Comparison of ENCODE assay signal across 18 mouse cellular contexts in the genomic region with DNA sequence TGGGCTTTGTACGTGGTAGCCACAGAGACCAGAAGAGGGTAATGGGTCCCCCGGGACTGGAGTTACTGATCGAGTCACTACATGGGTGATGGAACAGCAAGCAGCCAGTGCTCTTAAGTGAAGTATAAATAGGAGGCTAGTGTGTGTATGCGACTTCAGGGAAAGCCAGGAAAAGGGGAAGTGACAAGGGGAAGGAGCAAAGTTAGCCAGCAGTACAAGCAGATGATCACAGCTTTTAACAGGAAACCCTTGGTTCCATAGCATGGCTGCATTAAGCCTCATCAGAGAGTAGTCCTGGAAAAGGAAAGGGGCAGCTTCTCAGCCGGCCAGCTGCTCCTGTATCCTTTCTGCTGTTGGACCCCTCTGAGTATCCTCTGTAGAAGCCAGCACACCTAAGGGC. TPM values are rescaled to one million over a fixed set of nuclear protein-coding genes. Genes with fewer than 3 reads are reported as not detected.
DNase-seq lines count a peak whose midpoint lies in the region; ATAC-seq lines count a peak whose summit lies in the region.
"Had no signal": no experiment of that assay in that cellular context is flagged by ENCODE, and none has a peak within 500 bp of the region (broad histone marks: within the 10 kb centered on the region; RNA-seq: fewer than 3 reads in every experiment).

No protein-coding gene starts in this region.

- H3K27ac ChIP-seq in embryonic facial prominence, embryonic 12.5 days: no peak overlapping the region
- H3K27ac ChIP-seq in embryonic facial prominence, embryonic 10.5 days (replicated peaks): no peak overlapping the region
- H3K27ac ChIP-seq in macrophage: peak overlapping the region; percentile 48
- no peak overlapping the region for H3K27ac ChIP-seq in midbrain, embryonic 10.5 days (replicated peaks)
- H3K27ac ChIP-seq: forebrain, embryonic 13.5 days; hindbrain, embryonic 12.5 days had no signal

- no peaks in the 10 kb centered on the region for H3K9me3 ChIP-seq in embryonic facial prominence, embryonic 12.5 days
- H3K9me3 ChIP-seq in embryonic facial prominence, embryonic 10.5 days: no peaks in the 10 kb centered on the region
- H3K9me3 ChIP-seq in megakaryocyte, embryonic 14.5 days: no peaks in the 10 kb centered on the region
- no peaks in the 10 kb centered on the region for H3K9me3 ChIP-seq in midbrain, embryonic 10.5 days (replicated peaks)
- H3K9me3 ChIP-seq: forebrain, embryonic 13.5 days; heart, embryonic 12.5 days; hindbrain, embryonic 12.5 days had no signal

- H3K4me2 ChIP-seq in embryonic facial prominence, embryonic 12.5 days (replicated peaks): no peak overlapping the region
- H3K4me2 ChIP-seq: forebrain, embryonic 13.5 days; heart, embryonic 12.5 days; hindbrain, embryonic 12.5 days had no signal

- peak overlapping the region; percentile 1; the same call in 1 of the 2 replicates for H3K4me3 ChIP-seq in embryonic facial prominence, embryonic 12.5 days
- H3K4me3 ChIP-seq in embryonic facial prominence, embryonic 10.5 days: no peak overlapping the region
- H3K4me3 ChIP-seq in megakaryocyte, embryonic 14.5 days (replicated peaks): peak overlapping the region; percentile 42
- no peak overlapping the region for H3K4me3 ChIP-seq in macrophage (ENCODE audit: inconsistent target)
- no peak overlapping the region; the same call in 1 of the 2 replicates for H3K4me3 ChIP-seq in midbrain, embryonic 10.5 days
- H3K4me3 ChIP-seq: forebrain, embryonic 13.5 days; heart, embryonic 12.5 days; hindbrain, embryonic 12.5 days had no signal

- no peak for DNase-seq in embryonic facial prominence, embryonic 10.5 days (ENCODE audit: low spot score)
- peak; percentile 42 for DNase-seq in MN1 (ENCODE audit: low spot score)
- no peak for DNase-seq in left cerebral cortex, postnatal 14 days (ENCODE audit: low spot score in 2 of 2)
- no peak for DNase-seq in midbrain, embryonic 10.5 days (ENCODE audit: low spot score)
- DNase-seq: adrenal gland, postnatal 25 days; cerebellum, adult 2 months; cerebellum, postnatal 10 days; gastrocnemius, postnatal 36 days; heart, postnatal 36 days; kidney, adult 11 months had no signal

- H3K79me2 ChIP-seq in macrophage (ENCODE audit: inconsistent target): no peaks in the 10 kb centered on the region

- intact Hi-C loops in left cerebral cortex, postnatal 14 days (cut with DNase I): no loop called here

- peaks cover 15% of the 10 kb centered on the region for H3K36me3 ChIP-seq in embryonic facial prominence, embryonic 12.5 days
- peaks cover 23% of the 10 kb centered on the region for H3K36me3 ChIP-seq in embryonic facial prominence, embryonic 10.5 days (replicated peaks)
- peaks cover 20% of the 10 kb centered on the region for H3K36me3 ChIP-seq in megakaryocyte, embryonic 14.5 days (replicated peaks; ENCODE audit: low read length)
- H3K36me3 ChIP-seq in macrophage (ENCODE audit: inconsistent target): no peaks in the 10 kb centered on the region
- H3K36me3 ChIP-seq in midbrain, embryonic 10.5 days: peaks cover 23% of the 10 kb centered on the region

- H3K4me1 ChIP-seq in embryonic facial prominence, embryonic 12.5 days: peaks cover 19% of the 10 kb centered on the region
- H3K4me1 ChIP-seq in embryonic facial prominence, embryonic 10.5 days: peaks cover 44% of the 10 kb centered on the region
- peaks cover 70% of the 10 kb centered on the region for H3K4me1 ChIP-seq in megakaryocyte, embryonic 14.5 days
- H3K4me1 ChIP-seq in midbrain, embryonic 10.5 days: peaks cover 50% of the 10 kb centered on the region

- peaks cover 39% of the 10 kb centered on the region for H3K27me3 ChIP-seq in embryonic facial prominence, embryonic 12.5 days
- H3K27me3 ChIP-seq in embryonic facial prominence, embryonic 10.5 days (replicated peaks; ENCODE audit: low read depth, poor library complexity, severe bottlenecking): peaks cover 42% of the 10 kb centered on the region
- peaks cover 36% of the 10 kb centered on the region for H3K27me3 ChIP-seq in megakaryocyte, embryonic 14.5 days (replicated peaks)
- H3K27me3 ChIP-seq in midbrain, embryonic 10.5 days (ENCODE audit: low read depth, poor library complexity, severe bottlenecking): peaks cover 50% of the 10 kb centered on the region

- H3K9ac ChIP-seq in embryonic facial prominence, embryonic 12.5 days: no peak overlapping the region
- H3K9ac ChIP-seq: forebrain, embryonic 13.5 days; heart, embryonic 12.5 days; hindbrain, embryonic 12.5 days had no signal

- WGBS in embryonic facial prominence, embryonic 12.5 days: 90% methylated on average over 5 of the region's 5 CpGs
- WGBS in embryonic facial prominence, embryonic 10.5 days: 91% methylated on average over 5 of the region's 5 CpGs
- 45% methylated on average over 5 of the region's 5 CpGs for WGBS in macrophage (ENCODE audit: missing documents)
- 91% methylated on average over 5 of the region's 5 CpGs for WGBS in midbrain, embryonic 10.5 days

- ATAC-seq in embryonic facial prominence, embryonic 12.5 days (ENCODE audit: insufficient number of reproducible peaks, insufficient read depth, low FRiP score, low TSS enrichment): no peak
- no peak for ATAC-seq in megakaryocyte, adult 5-6 weeks (ENCODE audit: poor library complexity, severe bottlenecking)
- ATAC-seq: forebrain, embryonic 13.5 days; hindbrain, embryonic 16.5 days had no signal

RNA-seq across cellular contexts. Expression of gene Syngr3, which starts 2.6 kb away (rescaled TPM):
- 8.4 and 10.5 TPM in 2 replicates for polyA plus RNA-seq in embryonic facial prominence, embryonic 12.5 days (2016; fragmentation: Nextera tagmentation; extraction: Ambion mirVana)
- 6.0 and 8.1 TPM in 2 replicates for polyA plus RNA-seq in embryonic facial prominence, embryonic 10.5 days (2016; fragmentation: Nextera tagmentation; extraction: Ambion mirVana)
- polyA plus RNA-seq in megakaryocyte, embryonic 14.5 days (2012; ENCODE audit: insufficient read depth, low replicate concordance): 0.04 TPM in 1 of 2 replicates, not detected in the other
- not detected in 2 replicates for total RNA-seq in megakaryocyte, adult 5-6 weeks (2015)
- not detected in 2 replicates for total RNA-seq in megakaryocyte, adult 5-6 weeks (2017)
- total RNA-seq in macrophage (2018; cell fraction: chromatin; rRNA removed): under 1 TPM in 6 of 26 experiments, not detected in 20; 0.33 to 0.71 (median 0.49) TPM
- total RNA-seq in macrophage (2018; cell fraction: cytosol; rRNA removed): under 1 TPM in 24 of 26 experiments, not detected in 2; 0.06 to 0.65 (median 0.17) TPM
- total RNA-seq in macrophage (2018; cell fraction: nucleus; rRNA removed): 1 to 10 TPM in 3 of 26 experiments, under 1 TPM in 10, not detected in 13; 0.28 to 2.1 (median 0.72) TPM
- polyA plus RNA-seq in macrophage (2018): 0.14 to 0.76 TPM (median 0.19 TPM) in 3 replicates
- total RNA-seq in left cerebral cortex, postnatal 14 days (2021): 100 to 1,000 TPM; 228 to 245 TPM
- 10.3 and 16.1 TPM in 2 replicates for polyA plus RNA-seq in midbrain, embryonic 10.5 days (2016; fragmentation: Nextera tagmentation; extraction: Ambion mirVana)
- total RNA-seq: gastrocnemius, postnatal 36 days had no signal

RNA-seq across cellular contexts. Expression of gene Gfer, which starts 3.6 kb away (rescaled TPM):
- 47.9 and 48.0 TPM in 2 replicates for polyA plus RNA-seq in embryonic facial prominence, embryonic 12.5 days (2016; fragmentation: Nextera tagmentation; extraction: Ambion mirVana)
- polyA plus RNA-seq in embryonic facial prominence, embryonic 10.5 days (2016; fragmentation: Nextera tagmentation; extraction: Ambion mirVana): 48.9 and 52.3 TPM in 2 replicates
- 47.3 and 53.9 TPM in 2 replicates for polyA plus RNA-seq in megakaryocyte, embryonic 14.5 days (2012; ENCODE audit: insufficient read depth, low replicate concordance)
- total RNA-seq in megakaryocyte, adult 5-6 weeks (2015): 18.1 and 21.8 TPM in 2 replicates
- 31.6 and 36.2 TPM in 2 replicates for total RNA-seq in megakaryocyte, adult 5-6 weeks (2017)
- total RNA-seq in macrophage (2018; cell fraction: chromatin; rRNA removed): 10 to 100 TPM in 7 of 26 experiments, 1 to 10 TPM in 18, under 1 TPM in 1; 0.97 to 14.5 (median 5.4) TPM
- 10 to 100 TPM; 10.6 to 30.4 (median 22.3) TPM for total RNA-seq in macrophage (2018; cell fraction: cytosol; rRNA removed)
- 10 to 100 TPM in 12 of 26 experiments, 1 to 10 TPM in 14; 2.8 to 25.4 (median 9.4) TPM for total RNA-seq in macrophage (2018; cell fraction: nucleus; rRNA removed)
- polyA plus RNA-seq in macrophage (2018): 16.2 to 28.0 TPM (median 20.3 TPM) in 3 replicates
- total RNA-seq in left cerebral cortex, postnatal 14 days (2021): 10 to 100 TPM; 19.0 to 19.1 TPM
- polyA plus RNA-seq in midbrain, embryonic 10.5 days (2016; fragmentation: Nextera tagmentation; extraction: Ambion mirVana): 52.3 and 58.5 TPM in 2 replicates

RNA-seq across cellular contexts. Expression of gene Noxo1, which starts 3.6 kb away (rescaled TPM):
- polyA plus RNA-seq in embryonic facial prominence, embryonic 12.5 days (2016; fragmentation: Nextera tagmentation; extraction: Ambion mirVana): 3.0 and 5.5 TPM in 2 replicates
- 0.72 and 1.9 TPM in 2 replicates for polyA plus RNA-seq in embryonic facial prominence, embryonic 10.5 days (2016; fragmentation: Nextera tagmentation; extraction: Ambion mirVana)
- polyA plus RNA-seq in megakaryocyte, embryonic 14.5 days (2012; ENCODE audit: insufficient read depth, low replicate concordance): 1.5 and 2.1 TPM in 2 replicates
- total RNA-seq in megakaryocyte, adult 5-6 weeks (2015): 1.5 and 1.7 TPM in 2 replicates
- total RNA-seq in megakaryocyte, adult 5-6 weeks (2017): 0.62 and 1.9 TPM in 2 replicates
- total RNA-seq in macrophage (2018; cell fraction: chromatin; rRNA removed): 10 to 100 TPM in 3 of 26 experiments, 1 to 10 TPM in 23; 2.2 to 14.6 (median 7.0) TPM
- total RNA-seq in macrophage (2018; cell fraction: cytosol; rRNA removed): 1 to 10 TPM in 16 of 26 experiments, under 1 TPM in 10; 0.32 to 2.4 (median 1.2) TPM
- total RNA-seq in macrophage (2018; cell fraction: nucleus; rRNA removed): 10 to 100 TPM in 2 of 26 experiments, 1 to 10 TPM in 24; 1.4 to 11.1 (median 4.1) TPM
- polyA plus RNA-seq in macrophage (2018): 0.50 to 3.8 TPM (median 0.72 TPM) in 3 replicates
- total RNA-seq in left cerebral cortex, postnatal 14 days (2021): 1 to 10 TPM; 2.5 to 3.6 TPM
- polyA plus RNA-seq in midbrain, embryonic 10.5 days (2016; fragmentation: Nextera tagmentation; extraction: Ambion mirVana): 1.0 and 1.5 TPM in 2 replicates

RNA-seq across cellular contexts. Expression of gene Tbl3, which starts 15.1 kb away (rescaled TPM):
- 93.9 and 94.2 TPM in 2 replicates for polyA plus RNA-seq in embryonic facial prominence, embryonic 12.5 days (2016; fragmentation: Nextera tagmentation; extraction: Ambion mirVana)
- 152 and 162 TPM in 2 replicates for polyA plus RNA-seq in embryonic facial prominence, embryonic 10.5 days (2016; fragmentation: Nextera tagmentation; extraction: Ambion mirVana)
- polyA plus RNA-seq in megakaryocyte, embryonic 14.5 days (2012; ENCODE audit: insufficient read depth, low replicate concordance): 16.6 and 17.1 TPM in 2 replicates
- 9.1 and 10.3 TPM in 2 replicates for total RNA-seq in megakaryocyte, adult 5-6 weeks (2015)
- 15.6 and 21.3 TPM in 2 replicates for total RNA-seq in megakaryocyte, adult 5-6 weeks (2017)
- total RNA-seq in macrophage (2018; cell fraction: chromatin; rRNA removed): 10 to 100 TPM in 25 of 26 experiments, 1 to 10 TPM in 1; 8.7 to 36.7 (median 20.1) TPM
- total RNA-seq in macrophage (2018; cell fraction: cytosol; rRNA removed): 10 to 100 TPM in 25 of 26 experiments, 1 to 10 TPM in 1; 9.6 to 20.1 (median 15.0) TPM
- total RNA-seq in macrophage (2018; cell fraction: nucleus; rRNA removed): 10 to 100 TPM in 21 of 26 experiments, 1 to 10 TPM in 5; 5.1 to 28.2 (median 13.1) TPM
- 10.6 to 22.6 TPM (median 18.7 TPM) in 3 replicates for polyA plus RNA-seq in macrophage (2018)
- 10 to 100 TPM; 28.5 to 29.2 TPM for total RNA-seq in left cerebral cortex, postnatal 14 days (2021)
- 141 and 144 TPM in 2 replicates for polyA plus RNA-seq in midbrain, embryonic 10.5 days (2016; fragmentation: Nextera tagmentation; extraction: Ambion mirVana)

RNA-seq across cellular contexts. Expression of gene Zfp598, which starts 22.9 kb away (rescaled TPM):
- 23.5 and 25.4 TPM in 2 replicates for polyA plus RNA-seq in embryonic facial prominence, embryonic 12.5 days (2016; fragmentation: Nextera tagmentation; extraction: Ambion mirVana)
- 29.0 and 30.4 TPM in 2 replicates for polyA plus RNA-seq in embryonic facial prominence, embryonic 10.5 days (2016; fragmentation: Nextera tagmentation; extraction: Ambion mirVana)
- 45.3 and 55.8 TPM in 2 replicates for polyA plus RNA-seq in megakaryocyte, embryonic 14.5 days (2012; ENCODE audit: insufficient read depth, low replicate concordance)
- total RNA-seq in megakaryocyte, adult 5-6 weeks (2015): 18.1 and 19.2 TPM in 2 replicates
- 12.7 and 17.8 TPM in 2 replicates for total RNA-seq in megakaryocyte, adult 5-6 weeks (2017)
- 100 to 1,000 TPM in 1 of 26 experiments, 10 to 100 TPM in 25; 23.0 to 109 (median 39.0) TPM for total RNA-seq in macrophage (2018; cell fraction: chromatin; rRNA removed)
- 10 to 100 TPM in 25 of 26 experiments, 1 to 10 TPM in 1; 9.8 to 17.4 (median 13.4) TPM for total RNA-seq in macrophage (2018; cell fraction: cytosol; rRNA removed)
- 10 to 100 TPM; 16.4 to 61.1 (median 29.3) TPM for total RNA-seq in macrophage (2018; cell fraction: nucleus; rRNA removed)
- 8.0 to 14.3 TPM (median 12.2 TPM) in 3 replicates for polyA plus RNA-seq in macrophage (2018)
- total RNA-seq in left cerebral cortex, postnatal 14 days (2021): 10 to 100 TPM; 37.9 to 39.3 TPM
- 21.7 and 24.3 TPM in 2 replicates for polyA plus RNA-seq in midbrain, embryonic 10.5 days (2016; fragmentation: Nextera tagmentation; extraction: Ambion mirVana)

Comparison
In these comparisons a context has a peak if more than half of its experiments do, and no peak if none do; other contexts are left out.
1. H3K4me3 ChIP-seq: peak in embryonic facial prominence, embryonic 12.5 days (single experiment) and megakaryocyte, embryonic 14.5 days (single experiment); none in embryonic facial prominence, embryonic 10.5 days (single experiment), macrophage (single experiment) and midbrain, embryonic 10.5 days (single experiment).